Mouse (Mus musculus) forebrain, embryonic 13.5 days (tissue): Measurements from ENCODE around the gene Fbxo9. TPM values are rescaled to one million over a fixed set of nuclear protein-coding genes. Genes with fewer than 3 reads are reported as not detected.

Experiments used
- ATAC-seq: fragments of 200-750 bp; cut with Nextera tagmentation; 2 replicates; pipeline ENCODE4 v1.8.0; 2017
- H3K27ac ChIP-seq: fragments of 300-500 bp; sonication (generic); 2 replicates; pipeline ENCODE4 v1.5.1; 2015; ENCODE audit warnings: inconsistent platforms, mild to moderate bottlenecking, moderate library complexity
- H3K27me3 ChIP-seq: fragments of 300-500 bp; sonication (generic); 2 replicates; pipeline ENCODE4 v1.6.1; 2015; ENCODE audit warnings: mild to moderate bottlenecking, inconsistent platforms
- H3K36me3 ChIP-seq: fragments of 300-500 bp; sonication (generic); 2 replicates; pipeline ENCODE4 v1.6.1; 2015; ENCODE audit warnings: mild to moderate bottlenecking, inconsistent platforms; ENCODE audit not compliant: poor library complexity, severe bottlenecking
- H3K4me1 ChIP-seq: fragments of 300-500 bp; sonication (generic); 2 replicates; pipeline ENCODE4 v1.6.1; 2015; ENCODE audit warnings: inconsistent platforms
- H3K4me2 ChIP-seq: fragments of 300-500 bp; sonication (generic); 2 replicates; pipeline ENCODE4 v1.6.1; 2015; ENCODE audit warnings: inconsistent platforms, mild to moderate bottlenecking, moderate library complexity
- H3K4me3 ChIP-seq: fragments of 300-500 bp; sonication (generic); 2 replicates; pipeline ENCODE4 v1.5.1; 2015; ENCODE audit warnings: mild to moderate bottlenecking, inconsistent platforms
- H3K9ac ChIP-seq: fragments of 300-500 bp; sonication (generic); 2 replicates; pipeline ENCODE4 v1.6.1; 2015; ENCODE audit warnings: mild to moderate bottlenecking, inconsistent platforms
- H3K9me3 ChIP-seq: fragments of 300-500 bp; sonication (generic); replicated peaks from 2 replicates; pipeline ENCODE4 v1.6.1; 2016; ENCODE audit warnings: inconsistent platforms
- whole genome bisulfite sequencing: fragments of 180-500 bp; shearing (Covaris S2); methylation state at CpG from one replicate; pipeline ENCODE4 v1.1.7; 2015; 5-methylcytosine and 5-hydroxymethylcytosine counted together
- polyA plus RNA-seq: library from polyadenylated mRNA; unstranded; fragments of >200 nt; fragmentation: Nextera tagmentation; extraction: Ambion mirVana; gene quantifications from 2 replicates; pipeline ENCODE4 v1.2.1, GENCODE M21; 2015

The Fbxo9 gene
- polyA plus RNA-seq, 1 experiment from 2014 or later, result 32.4 TPM

GRCm38 (mm10) chr9:78107582-78107911 lies 1.3 kb downstream of the Fbxo9 start:
- WGBS, result 17% methylated on average over 6 of the region's 6 CpGs
- H3K27ac ChIP-seq, result peak overlapping the region; percentile 85

DNA sequence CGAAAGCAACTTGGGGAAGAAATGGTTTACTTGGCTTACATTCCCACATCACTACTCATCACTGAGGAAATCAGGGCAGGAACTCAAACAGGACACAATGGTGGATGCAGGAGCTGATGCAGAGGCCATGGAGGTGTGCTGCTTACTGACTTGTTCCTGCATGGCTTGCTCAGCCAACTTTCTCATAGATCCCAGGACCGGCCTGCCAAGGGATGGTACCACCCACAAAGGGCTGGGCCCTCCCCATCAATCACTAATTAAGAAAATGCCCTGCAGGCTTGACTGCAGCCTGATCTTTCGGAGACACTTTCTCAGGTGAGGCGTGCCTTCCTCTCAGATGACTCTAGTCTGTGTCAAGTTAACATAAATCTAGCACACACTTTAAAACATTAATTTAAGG lies 2.0 kb downstream of the Fbxo9 start:
- ATAC-seq, result no peak
- Histone ChIP-seq H3K9me3 (no peaks in the 10 kb centered on the region), H3K4me2 (peak overlapping the region; percentile 92; the same call in 1 of the 2 replicates), H3K9ac (no peak overlapping the region), H3K4me1 (peaks cover 19% of the 10 kb centered on the region), H3K27ac (no peak overlapping the region), H3K27me3 (no peaks in the 10 kb centered on the region), H3K4me3 (no peak overlapping the region), H3K36me3 (0 out of 2 replicates have a peak, but pooled peaks cover 5% of the 10 kb centered on the region)
- 83% methylated on average over 4 of the region's 4 CpGs for WGBS

More at GRCm38 (mm10) chr9:78107582-78107911, 1.3 kb downstream of the Fbxo9 start:
- H3K4me3 ChIP-seq, result peak overlapping the region; percentile 83
- H3K4me2 ChIP-seq, result peak overlapping the region; percentile 92
- H3K4me1 ChIP-seq, result peaks cover 19% of the 10 kb centered on the region
- 0 out of 2 replicates have a peak, but pooled peaks cover 5% of the 10 kb centered on the region for H3K36me3 ChIP-seq
- ATAC-seq, result no peak
- no peaks in the 10 kb centered on the region for H3K27me3 ChIP-seq
- no peaks in the 10 kb centered on the region for H3K9me3 ChIP-seq
- H3K9ac ChIP-seq, result peak overlapping the region; percentile 88

DNA sequence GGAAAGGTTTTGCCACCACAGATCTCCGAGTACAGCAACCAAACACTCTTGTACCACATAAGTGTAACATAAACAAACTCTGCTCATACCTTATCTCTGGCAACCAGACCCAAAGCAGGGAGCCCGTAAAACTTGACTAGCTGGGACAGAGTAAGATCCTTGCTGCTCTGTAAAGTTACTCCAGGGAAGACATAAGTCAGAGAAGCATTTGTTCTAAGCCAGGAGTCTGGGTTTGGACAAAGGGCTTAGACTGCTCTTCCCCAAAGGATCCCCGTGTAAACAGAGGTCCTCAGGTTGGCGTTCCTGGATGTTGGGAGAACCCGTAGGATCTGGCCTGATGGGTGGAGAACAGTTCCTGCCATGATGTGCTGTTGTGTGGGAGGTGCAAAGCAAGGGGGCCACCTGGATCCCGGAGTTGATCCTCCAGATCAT lies 3.3 kb downstream of the Fbxo9 start:
- Histone ChIP-seq H3K36me3 (peaks cover 13% of the 10 kb centered on the region), H3K27me3 (no peaks in the 10 kb centered on the region), H3K4me2 (no peak overlapping the region), H3K9ac (no peak overlapping the region), H3K4me3 (no peak overlapping the region), H3K27ac (no peak overlapping the region), H3K9me3 (no peaks in the 10 kb centered on the region), H3K4me1 (peaks cover 19% of the 10 kb centered on the region)
- no peak for ATAC-seq
- 88% methylated on average over 6 of the region's 6 CpGs for WGBS

DNA sequence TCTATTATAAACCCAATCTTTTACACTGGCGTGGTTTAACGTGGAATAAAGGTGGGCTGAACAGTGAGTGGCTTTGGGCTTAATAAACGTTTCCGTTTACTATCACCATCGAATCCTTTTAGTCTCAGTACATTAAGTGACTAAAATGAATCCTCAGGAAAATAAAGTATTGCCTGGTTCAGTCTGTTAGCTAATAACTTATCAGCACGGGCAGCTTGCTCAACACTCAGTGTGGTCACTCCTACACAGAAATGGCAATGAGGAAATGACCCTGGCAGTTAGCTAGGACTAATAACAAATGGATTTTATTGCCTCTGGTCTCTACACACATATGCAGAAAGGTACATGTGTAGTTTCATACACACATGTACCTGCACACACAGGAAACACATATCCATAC lies 3.9 kb downstream of the Fbxo9 start:
- H3K9me3 ChIP-seq, result no peaks in the 10 kb centered on the region
- H3K27me3 ChIP-seq, result no peaks in the 10 kb centered on the region
- H3K9ac ChIP-seq, result no peak overlapping the region
- peaks cover 19% of the 10 kb centered on the region for H3K4me1 ChIP-seq
- H3K36me3 ChIP-seq, result peaks cover 18% of the 10 kb centered on the region
- no peak overlapping the region for H3K27ac ChIP-seq
- WGBS, result 88% methylated on average over 6 of the region's 6 CpGs
- H3K4me3 ChIP-seq, result no peak overlapping the region
- no peak overlapping the region for H3K4me2 ChIP-seq
- no peak for ATAC-seq

DNA sequence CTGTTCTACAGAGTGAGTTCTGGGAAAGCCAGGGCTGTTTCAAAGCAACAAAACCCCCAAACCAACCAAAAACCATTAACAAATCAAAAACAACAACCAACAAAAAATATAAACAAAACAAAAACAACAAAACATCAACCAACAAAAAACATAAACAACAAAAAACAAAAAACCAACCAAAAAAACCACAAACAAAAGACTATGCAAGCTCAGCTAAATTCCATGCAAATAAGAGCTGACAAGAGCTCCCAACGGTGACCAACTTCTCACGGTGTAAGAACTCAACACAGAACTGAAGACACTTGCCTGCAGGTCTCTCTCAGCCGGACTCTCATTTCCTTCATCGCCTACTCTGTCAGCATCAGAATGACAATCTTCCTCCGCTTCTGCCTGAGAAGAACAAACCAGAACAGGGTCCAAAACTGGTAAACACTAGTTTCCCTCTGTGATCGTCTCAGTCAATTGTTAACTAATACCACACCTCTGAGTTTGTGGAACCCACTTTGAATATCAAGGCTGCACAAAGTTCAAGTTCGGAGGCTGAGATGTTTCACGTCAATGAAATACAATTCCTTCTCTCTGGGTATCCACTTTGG lies 4.8 kb downstream of the Fbxo9 start:
- no peak overlapping the region for H3K27ac ChIP-seq
- peaks cover 13% of the 10 kb centered on the region for H3K4me1 ChIP-seq
- WGBS, result 87% methylated on average over 8 of the region's 8 CpGs

GRCm38 (mm10) chr9:78101431-78101830 lies 7.4 kb downstream of the Fbxo9 start:
- ATAC-seq, result no peak

More for the DNA sequence above, 4.8 kb downstream of the Fbxo9 start:
- no peak overlapping the region for H3K4me3 ChIP-seq
- no peak overlapping the region for H3K9ac ChIP-seq
- no peaks in the 10 kb centered on the region for H3K9me3 ChIP-seq
- no peak for ATAC-seq
- H3K36me3 ChIP-seq, result peaks cover 20% of the 10 kb centered on the region
- no peaks in the 10 kb centered on the region for H3K27me3 ChIP-seq
- no peak overlapping the region for H3K4me2 ChIP-seq

DNA sequence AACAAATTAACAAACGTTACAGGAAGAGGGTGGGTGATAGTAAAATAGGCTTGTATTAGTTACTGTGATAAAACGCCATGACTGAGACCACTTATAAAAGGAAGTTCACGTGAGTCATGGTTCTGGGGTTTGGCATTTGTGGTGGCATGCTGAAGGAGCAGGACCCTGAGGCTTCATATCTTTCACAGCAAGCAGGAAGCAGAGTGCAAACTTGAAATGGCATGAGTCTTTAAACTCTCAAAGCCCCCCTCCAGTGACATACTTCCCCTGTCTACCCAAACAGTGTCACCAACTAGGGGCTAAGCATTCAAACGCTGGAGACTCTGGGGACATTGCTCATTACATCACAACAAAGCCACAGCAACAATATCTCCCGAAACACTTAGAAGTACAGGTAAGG lies 7.9 kb downstream of the Fbxo9 start:
- Histone ChIP-seq H3K4me3 (no peak overlapping the region), H3K36me3 (peaks cover 46% of the 10 kb centered on the region), H3K4me2 (no peak overlapping the region), H3K9ac (no peak overlapping the region), H3K4me1 (no peaks in the 10 kb centered on the region), H3K27ac (no peak overlapping the region), H3K9me3 (no peaks in the 10 kb centered on the region), H3K27me3 (no peaks in the 10 kb centered on the region)
- 79% methylated on average over 5 of the region's 5 CpGs for WGBS
- ATAC-seq, result no peak

More at GRCm38 (mm10) chr9:78101431-78101830, 7.4 kb downstream of the Fbxo9 start:
- peaks cover 44% of the 10 kb centered on the region for H3K36me3 ChIP-seq
- WGBS, result 77% methylated on average over 4 of the region's 4 CpGs
- no peak overlapping the region for H3K27ac ChIP-seq
- no peak overlapping the region for H3K4me3 ChIP-seq
- no peaks in the 10 kb centered on the region for H3K4me1 ChIP-seq
- no peak overlapping the region for H3K9ac ChIP-seq
- H3K27me3 ChIP-seq, result no peaks in the 10 kb centered on the region
- H3K4me2 ChIP-seq, result no peak overlapping the region
- H3K9me3 ChIP-seq, result no peaks in the 10 kb centered on the region

GRCm38 (mm10) chr9:78096376-78096775 lies 12.5 kb downstream of the Fbxo9 start:
- no peak overlapping the region for H3K27ac ChIP-seq
- H3K4me2 ChIP-seq, result no peak overlapping the region
- H3K9ac ChIP-seq, result no peak overlapping the region
- no peak for ATAC-seq
- H3K27me3 ChIP-seq, result no peaks in the 10 kb centered on the region
- 93% methylated on average over 6 of the region's 6 CpGs for WGBS
- H3K4me1 ChIP-seq, result no peaks in the 10 kb centered on the region
- peaks cover 59% of the 10 kb centered on the region for H3K36me3 ChIP-seq
- H3K9me3 ChIP-seq, result no peaks in the 10 kb centered on the region
- H3K4me3 ChIP-seq, result no peak overlapping the region

- Histone ChIP-seq H3K4me1 (no peaks in the 10 kb centered on the region), H3K4me2 (no peak overlapping the region), H3K9ac (no peak overlapping the region), H3K9me3 (no peaks in the 10 kb centered on the region), H3K36me3 (peaks cover 55% of the 10 kb centered on the region), H3K4me3 (no peak overlapping the region), H3K27me3 (no peaks in the 10 kb centered on the region), H3K27ac (no peak overlapping the region)
- WGBS, result 93% methylated on average over 12 of the region's 12 CpGs
- ATAC-seq, result no peak
Observed at GRCm38 (mm10) chr9:78095686-78096085, 13.2 kb downstream of the Fbxo9 start.

DNA sequence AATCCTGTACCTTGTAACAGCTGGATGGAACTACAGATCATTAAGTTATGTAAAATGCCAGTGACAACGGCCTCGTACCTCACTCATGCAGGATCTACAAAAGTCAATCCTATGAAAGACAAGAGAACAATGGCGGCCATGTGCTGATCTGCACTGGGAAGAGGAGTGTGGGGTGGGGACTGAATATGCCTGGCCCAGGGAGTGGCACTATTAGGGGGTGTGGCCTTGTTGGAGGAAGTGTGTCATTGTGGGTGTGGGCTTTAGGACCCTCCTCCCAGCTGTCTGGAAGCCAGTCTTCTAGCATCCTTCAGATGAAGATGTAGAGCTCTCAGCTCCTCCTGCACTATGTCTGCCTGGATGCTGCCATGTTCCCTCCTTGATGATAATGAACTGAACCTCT lies 18.3 kb downstream of the Fbxo9 start:
- no peak overlapping the region for H3K9ac ChIP-seq
- no peaks in the 10 kb centered on the region for H3K27me3 ChIP-seq
- 91% methylated on average over 3 of the region's 3 CpGs for WGBS
- ATAC-seq, result no peak
- no peaks in the 10 kb centered on the region for H3K4me1 ChIP-seq
- H3K4me3 ChIP-seq, result no peak overlapping the region
- no peak overlapping the region for H3K4me2 ChIP-seq
- H3K27ac ChIP-seq, result no peak overlapping the region
- H3K9me3 ChIP-seq, result no peaks in the 10 kb centered on the region
- peaks cover 46% of the 10 kb centered on the region for H3K36me3 ChIP-seq

GRCm38 (mm10) chr9:78089906-78090305 lies 19.0 kb downstream of the Fbxo9 start:
- no peak overlapping the region for H3K4me2 ChIP-seq
- H3K9me3 ChIP-seq, result no peaks in the 10 kb centered on the region
- no peaks in the 10 kb centered on the region for H3K27me3 ChIP-seq
- no peak overlapping the region for H3K27ac ChIP-seq
- ATAC-seq, result no peak
- H3K9ac ChIP-seq, result no peak overlapping the region
- H3K4me3 ChIP-seq, result no peak overlapping the region
- no peaks in the 10 kb centered on the region for H3K4me1 ChIP-seq
- WGBS, result 86% methylated on average over 1 of the region's 1 CpGs
- peaks cover 46% of the 10 kb centered on the region for H3K36me3 ChIP-seq

DNA sequence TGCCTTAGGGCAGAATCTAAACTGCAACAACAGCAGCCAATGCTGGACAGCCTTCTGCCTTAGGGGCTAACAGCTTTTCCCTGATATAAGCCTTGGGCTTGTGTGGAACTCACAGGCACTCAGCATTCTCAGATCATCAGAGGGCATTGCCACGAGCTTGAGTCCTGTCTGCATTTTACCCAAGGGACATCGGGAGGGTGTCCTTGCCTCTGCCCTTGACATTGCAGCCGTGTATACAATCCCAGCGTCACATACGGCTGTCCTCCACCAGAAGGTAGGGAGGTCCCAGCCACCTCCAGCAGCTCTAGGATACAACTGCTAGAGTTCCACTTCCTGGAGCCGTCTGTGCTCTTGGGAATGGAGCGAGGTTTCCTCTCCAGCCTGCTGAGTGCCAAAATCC lies 19.9 kb downstream of the Fbxo9 start:
- H3K27me3 ChIP-seq, result no peaks in the 10 kb centered on the region
- no peaks in the 10 kb centered on the region for H3K4me1 ChIP-seq
- peaks cover 51% of the 10 kb centered on the region for H3K36me3 ChIP-seq
- no peak overlapping the region for H3K27ac ChIP-seq
- no peak overlapping the region for H3K4me3 ChIP-seq
- no peak for ATAC-seq
- no peak overlapping the region for H3K9ac ChIP-seq
- H3K9me3 ChIP-seq, result no peaks in the 10 kb centered on the region
- WGBS, result 89% methylated on average over 7 of the region's 7 CpGs
- no peak overlapping the region for H3K4me2 ChIP-seq

- Histone ChIP-seq H3K27me3 (no peaks in the 10 kb centered on the region), H3K36me3 (peaks cover 56% of the 10 kb centered on the region), H3K9me3 (no peaks in the 10 kb centered on the region), H3K4me3 (no peak overlapping the region), H3K4me2 (no peak overlapping the region), H3K4me1 (no peaks in the 10 kb centered on the region), H3K27ac (no peak overlapping the region), H3K9ac (no peak overlapping the region)
- no peak for ATAC-seq
- WGBS, result 80% methylated on average over 4 of the region's 4 CpGs
Observed at GRCm38 (mm10) chr9:78088521-78088920, 20.3 kb downstream of the Fbxo9 start.
